Mouse (Mus musculus) liver, postnatal 0 days (tissue): ENCODE data around the gene Sgms1.

Experiments used
- CTCF ChIP-seq: sonication (generic); IDR thresholded peaks from 2 replicates; pipeline ENCODE4 v1.5.1; 2016; ENCODE audit warnings: antibody characterized with exemption, low read depth
- EP300 ChIP-seq: IDR thresholded peaks from 2 replicates; pipeline ENCODE4 v1.6.1; 2016; ENCODE audit warnings: antibody characterized with exemption, low read depth, mild to moderate bottlenecking

DNA sequence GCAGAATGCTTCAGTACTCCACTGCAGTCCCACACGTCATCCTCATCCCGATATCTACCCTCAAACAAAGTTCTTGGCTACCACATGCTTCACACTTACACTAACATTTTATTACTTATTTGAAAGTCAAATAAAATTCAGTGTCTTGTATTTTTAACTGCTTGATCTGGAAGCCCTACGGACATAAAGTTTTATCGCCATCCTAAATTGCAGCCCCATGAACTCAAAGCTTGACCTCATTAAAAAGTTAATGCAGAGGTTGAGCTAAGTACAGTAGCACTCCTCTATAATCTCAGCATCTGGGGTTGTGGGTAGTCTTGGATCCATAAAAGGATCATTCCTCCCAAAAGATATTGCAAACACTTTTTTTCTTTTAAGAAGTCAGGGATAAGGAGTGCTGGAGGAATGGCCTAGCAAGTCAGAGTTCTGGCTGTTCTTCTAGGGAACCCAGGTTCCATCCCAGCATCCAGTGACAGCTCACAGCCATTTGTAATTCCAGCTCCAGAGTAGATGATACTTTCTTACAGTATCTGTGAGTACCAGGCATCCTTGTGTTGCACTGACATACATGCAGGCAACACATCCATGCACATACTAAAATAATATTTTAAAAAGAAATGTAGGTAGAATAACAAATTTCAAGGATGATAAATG is 3.7 kb upstream of the Sgms1 start:
- no peak for TF ChIP-seq CTCF
- no peak for TF ChIP-seq EP300
